Mouse (Mus musculus) liver, adult 2 months (tissue): ENCODE measurements around the gene Optc. TPM values are rescaled to one million over a fixed set of nuclear protein-coding genes. Genes with fewer than 3 reads are reported as not detected.

Experiments
- DNase-seq: peaks from one replicate; pipeline ENCODE4 v3.0.0-alpha.2; 2011; ENCODE audit warnings: low read depth, low spot score; ENCODE audit errors: extremely low read depth
- H3K27ac ChIP-seq: fragments of 200-500 bp; replicated peaks from 2 replicates; pipeline ENCODE4 v1.5.1; 2012; ENCODE audit warnings: low read depth, mild to moderate bottlenecking, control low read depth, inconsistent platforms, low read length; ENCODE audit not compliant: insufficient read depth
- H3K27me3 ChIP-seq: fragments of 200-500 bp; 2 replicates; pipeline ENCODE4 v1.6.1; 2012; ENCODE audit warnings: mild to moderate bottlenecking, moderate library complexity, low read length, inconsistent platforms; ENCODE audit not compliant: control insufficient read depth, insufficient read depth
- H3K36me3 ChIP-seq: fragments of 200-500 bp; 2 replicates; pipeline ENCODE4 v1.6.1; 2012; ENCODE audit warnings: low read length, inconsistent platforms; ENCODE audit not compliant: control insufficient read depth, insufficient read depth
- H3K4me1 ChIP-seq: fragments of 200-500 bp; 2 replicates; pipeline ENCODE4 v1.6.1; 2011; ENCODE audit warnings: low read length; ENCODE audit not compliant: control insufficient read depth, insufficient read depth
- H3K4me3 ChIP-seq: fragments of 200-500 bp; 2 replicates; pipeline ENCODE4 v1.5.1; 2011; ENCODE audit warnings: low read depth, mild to moderate bottlenecking, control low read depth, low read length, moderate library complexity; ENCODE audit not compliant: insufficient read depth
- H3K79me2 ChIP-seq: fragments of 200-500 bp; 2 replicates; pipeline ENCODE4 v1.6.1; 2012; ENCODE audit warnings: inconsistent platforms, mild to moderate bottlenecking, low read length, moderate library complexity; ENCODE audit not compliant: control insufficient read depth, insufficient read depth
- H3K9ac ChIP-seq: fragments of 200-500 bp; 2 replicates; pipeline ENCODE4 v1.6.1; 2012; ENCODE audit warnings: low read depth, mild to moderate bottlenecking, control low read depth, inconsistent platforms, low read length
- CTCF ChIP-seq: fragments of 200-500 bp; IDR thresholded peaks from 2 replicates; pipeline ENCODE4 v1.5.1; 2011; ENCODE audit warnings: low read depth, low read length, control low read depth
- POLR2A ChIP-seq: fragments of 200-500 bp; IDR thresholded peaks from 2 replicates; pipeline ENCODE4 v1.6.1; 2011; ENCODE audit warnings: low read length, control low read depth; ENCODE audit not compliant: insufficient read depth; ENCODE audit errors: extremely low read depth
- WGBS: fragments of 180-500 bp; shearing (Covaris S2); methylation state at CpG from one replicate; pipeline ENCODE4 v1.1.7; 2018; 5-methylcytosine and 5-hydroxymethylcytosine counted together
- polyA plus RNA-seq: library from polyadenylated mRNA; depleted of rRNA; stranded (reverse); fragments of >200 nt; gene quantifications from 2 replicates; pipeline ENCODE4 v1.2.3, GENCODE M21; 2012
- total RNA-seq: library from RNA; depleted of rRNA; stranded (reverse); fragments of >200 nt; gene quantifications from 2 replicates; pipeline ENCODE4 v1.2.3, GENCODE M21; 2014

Optc gene
- total and polyA plus RNA-seq, 2 experiments: not detected

- Histone ChIP-seq H3K9ac (no peak overlapping the region), H3K4me3 (no peak overlapping the region), H3K4me1 (peaks cover 18% of the 10 kb centered on the region), H3K79me2 (no peaks in the 10 kb centered on the region), H3K27ac (no peak overlapping the region), H3K36me3 (no peaks in the 10 kb centered on the region), H3K27me3 (no peaks in the 10 kb centered on the region)
- TF ChIP-seq POLR2A (no peak), CTCF (no peak)
- 95% methylated on average over 6 of the region's 6 CpGs for WGBS
- no peak for DNase-seq
These were observed 23.7 kb downstream of the Optc start for GRCm38 (mm10) chr1:133884090-133884489.

DNA sequence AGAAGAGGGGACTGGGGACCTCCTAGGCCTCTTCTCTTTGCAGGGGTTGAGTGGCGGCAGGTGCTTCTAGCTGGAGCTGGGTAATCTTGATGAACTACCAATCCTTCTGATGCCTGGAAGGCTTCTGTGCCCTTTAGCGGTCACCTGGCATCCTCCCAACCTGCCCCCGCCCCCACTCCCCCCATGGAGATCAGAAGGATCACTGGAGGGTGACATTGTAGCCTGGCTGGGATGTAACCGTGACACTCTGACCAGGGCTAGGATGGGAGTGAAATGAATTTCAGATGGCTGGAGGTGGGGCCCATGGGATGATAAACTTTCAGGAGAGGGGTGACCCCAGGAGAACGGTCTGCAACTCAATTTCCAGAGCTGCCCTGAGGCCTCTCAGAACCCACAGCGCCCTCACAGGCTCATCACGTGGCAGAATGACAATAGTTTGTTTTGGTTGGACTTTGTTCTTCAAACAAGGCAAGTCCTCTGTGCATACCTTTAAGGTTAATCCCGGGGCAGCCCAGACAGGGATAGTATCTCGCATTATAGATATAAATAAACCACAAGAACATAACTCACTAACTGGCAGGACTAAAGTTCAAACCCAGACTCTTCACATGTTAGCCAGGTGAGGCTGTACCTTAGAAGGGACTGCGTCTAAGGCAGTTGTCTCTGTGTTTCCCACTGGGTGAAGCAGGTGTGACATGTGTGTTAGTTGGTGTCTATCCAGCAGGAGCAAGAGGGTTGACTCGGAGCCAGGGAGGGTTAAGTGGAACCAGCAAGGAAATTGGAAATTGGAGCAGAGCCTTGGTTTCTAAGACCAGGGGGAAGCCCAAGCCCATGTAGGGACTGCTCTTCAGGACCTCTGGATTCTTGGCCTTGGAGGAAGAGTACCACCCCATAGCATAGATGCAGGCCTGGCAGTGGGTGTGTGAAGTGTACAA is 25.2 kb downstream of the Optc start:
- Histone ChIP-seq H3K27ac (peak overlapping the region; percentile 76), H3K4me1 (peaks cover 18% of the 10 kb centered on the region), H3K27me3 (no peaks in the 10 kb centered on the region), H3K9ac (no peak overlapping the region), H3K4me3 (no peak overlapping the region), H3K79me2 (no peaks in the 10 kb centered on the region), H3K36me3 (no peaks in the 10 kb centered on the region)
- no peak for TF ChIP-seq POLR2A
- no peak for TF ChIP-seq CTCF
- DNase-seq: peak; percentile 88
- WGBS: 28% methylated on average over 11 of the region's 11 CpGs

GRCm38 (mm10) chr1:133881813-133882212 is 26.0 kb downstream of the Optc start:
- Histone ChIP-seq H3K36me3 (no peaks in the 10 kb centered on the region), H3K9ac (no peak overlapping the region), H3K27ac (peak overlapping the region; percentile 72), H3K4me1 (peaks cover 18% of the 10 kb centered on the region), H3K79me2 (no peaks in the 10 kb centered on the region), H3K4me3 (no peak overlapping the region), H3K27me3 (no peaks in the 10 kb centered on the region)
- 80% methylated on average over 6 of the region's 6 CpGs for WGBS
- DNase-seq: no peak
- no peak for TF ChIP-seq CTCF
- no peak for TF ChIP-seq POLR2A

DNA sequence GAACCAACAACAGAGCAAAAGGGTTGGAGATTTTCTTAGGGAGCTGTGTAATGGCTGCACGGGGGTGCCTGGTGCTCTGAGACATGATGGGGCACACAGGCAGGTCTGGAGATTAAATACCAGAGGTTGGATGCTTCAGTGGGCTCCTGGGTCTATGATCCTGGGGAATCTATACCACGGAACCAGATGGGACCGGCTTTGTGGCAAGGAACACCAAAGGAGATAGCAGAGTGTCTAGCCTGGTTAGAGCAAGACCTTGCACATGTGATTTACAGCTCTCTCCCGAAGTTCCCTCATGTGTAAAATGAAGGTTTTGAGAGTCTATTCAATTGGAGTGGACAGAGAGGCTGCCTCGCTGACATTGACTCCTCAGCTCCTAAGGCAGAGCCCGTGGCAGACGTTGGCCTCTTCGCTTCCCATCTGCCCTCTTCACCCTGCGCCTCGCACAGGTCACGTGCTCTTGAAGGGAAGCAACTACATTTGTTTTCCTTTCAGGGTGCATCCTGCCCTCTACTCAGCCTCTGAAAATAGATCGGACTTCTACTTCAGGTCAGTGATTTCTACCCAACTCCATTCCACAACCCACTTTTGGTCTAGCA is 28.9 kb downstream of the Optc start:
- TF ChIP-seq POLR2A (no peak), CTCF (no peak)
- Histone ChIP-seq H3K27me3 (no peaks in the 10 kb centered on the region), H3K4me1 (peaks cover 13% of the 10 kb centered on the region), H3K79me2 (no peaks in the 10 kb centered on the region), H3K27ac (no peak overlapping the region), H3K36me3 (no peaks in the 10 kb centered on the region), H3K9ac (no peak overlapping the region), H3K4me3 (no peak overlapping the region)
- WGBS: 71% methylated on average over 12 of the region's 12 CpGs
- no peak for DNase-seq

- H3K79me2 ChIP-seq: no peaks in the 10 kb centered on the region
- H3K9ac ChIP-seq: no peak overlapping the region
- TF ChIP-seq CTCF: no peak
- TF ChIP-seq POLR2A: no peak
- 37% methylated on average over 7 of the region's 7 CpGs for WGBS
- DNase-seq: peak; percentile 57
- H3K27me3 ChIP-seq: no peaks in the 10 kb centered on the region
- H3K4me1 ChIP-seq: 0 out of 2 replicates have a peak, but pooled peaks cover 3% of the 10 kb centered on the region
- H3K4me3 ChIP-seq: no peak overlapping the region
- H3K27ac ChIP-seq: no peak overlapping the region
- no peaks in the 10 kb centered on the region for H3K36me3 ChIP-seq
These were observed 30.9 kb downstream of the Optc start for GRCm38 (mm10) chr1:133876936-133877335.
